Mouse (Mus musculus) mammary gland, adult 2 months (tissue): ENCODE measurements around the gene Rnf138rt1. TPM values are rescaled to one million over a fixed set of nuclear protein-coding genes. Genes with fewer than 3 reads are reported as not detected.

Source experiments
- polyA plus RNA-seq: library from polyadenylated mRNA; depleted of rRNA; stranded (reverse); fragments of >200 nt; gene quantifications from 2 replicates; pipeline ENCODE4 v1.2.3, GENCODE M21; 2012; ENCODE audit warnings: low replicate concordance; rRNA removed

Rnf138rt1 gene
- not detected in 2 replicates for polyA plus RNA-seq

DNA sequence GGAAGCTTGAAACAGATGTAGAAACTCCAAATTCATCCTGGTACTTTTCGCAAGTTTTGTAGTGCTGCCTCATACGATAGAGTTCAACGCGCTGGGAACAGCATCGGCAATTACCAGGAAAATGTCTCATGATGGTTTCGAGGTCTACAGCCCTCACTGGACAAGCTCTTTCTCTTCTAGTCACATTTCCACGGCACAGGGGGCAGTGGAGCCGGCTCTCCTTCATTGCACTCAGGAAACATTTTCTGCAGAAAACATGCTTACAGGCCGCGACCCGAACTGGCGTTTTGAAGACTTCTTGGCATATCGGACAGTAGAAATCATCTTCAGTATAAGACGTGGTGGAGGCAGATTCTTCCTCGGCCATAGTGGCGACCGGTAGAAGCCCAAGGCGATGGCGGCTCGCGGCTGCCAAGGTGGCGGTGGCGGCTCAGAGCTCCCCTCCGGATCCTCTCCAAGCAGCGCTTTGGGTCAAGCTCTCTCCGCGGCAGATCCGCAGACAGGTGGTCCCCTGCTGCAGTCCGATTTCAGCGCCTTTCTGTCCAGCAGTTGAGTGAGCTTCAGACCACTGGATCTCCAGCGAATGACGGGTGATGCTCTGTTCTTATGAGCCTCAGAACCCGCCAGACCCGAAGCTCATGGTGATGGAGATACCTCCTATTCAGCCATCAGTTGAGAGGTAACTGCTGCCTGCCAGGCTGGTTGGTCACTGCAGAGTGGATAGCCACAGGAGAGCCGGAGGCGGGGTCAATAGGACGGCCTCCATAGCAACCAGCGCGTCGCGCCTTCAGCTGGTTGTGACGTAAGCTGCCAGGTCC is at the start of gene Rnf138rt1:
Gene Rnf138rt1 (minus strand): TSS at position 713 of the 818 bp plus-strand sequence.

Other genes with a start within 250 kb of the Rnf138rt1 start
- 0.07 TPM in 1 of 2 replicates, not detected in the other for gene Grpr, start 211.7 kb downstream of the Rnf138rt1 start, polyA plus RNA-seq
- 1.7 and 7.5 TPM in 2 replicates for gene Ap1s2, start 147.7 kb upstream of the Rnf138rt1 start, polyA plus RNA-seq
- 4.5 and 9.2 TPM in 2 replicates for gene Zrsr2, start 197.3 kb upstream of the Rnf138rt1 start, polyA plus RNA-seq